Mouse (Mus musculus) inflammation-experienced regulatory T-cells (primary cell): Measurements from ENCODE around the gene Gm9945. TPM values are rescaled to one million over a fixed set of nuclear protein-coding genes. Genes with fewer than 3 reads are reported as not detected.

ENCODE experiments used
- polyA plus RNA-seq, 2 experiments: library from polyadenylated mRNA; unstranded; fragments of 100-300 nt; shearing (Covaris generic); gene quantifications; one replicate each; pipeline ENCODE4 v1.2.1; 2017

Gm9945 gene
- not detected for polyA plus RNA-seq

DNA sequence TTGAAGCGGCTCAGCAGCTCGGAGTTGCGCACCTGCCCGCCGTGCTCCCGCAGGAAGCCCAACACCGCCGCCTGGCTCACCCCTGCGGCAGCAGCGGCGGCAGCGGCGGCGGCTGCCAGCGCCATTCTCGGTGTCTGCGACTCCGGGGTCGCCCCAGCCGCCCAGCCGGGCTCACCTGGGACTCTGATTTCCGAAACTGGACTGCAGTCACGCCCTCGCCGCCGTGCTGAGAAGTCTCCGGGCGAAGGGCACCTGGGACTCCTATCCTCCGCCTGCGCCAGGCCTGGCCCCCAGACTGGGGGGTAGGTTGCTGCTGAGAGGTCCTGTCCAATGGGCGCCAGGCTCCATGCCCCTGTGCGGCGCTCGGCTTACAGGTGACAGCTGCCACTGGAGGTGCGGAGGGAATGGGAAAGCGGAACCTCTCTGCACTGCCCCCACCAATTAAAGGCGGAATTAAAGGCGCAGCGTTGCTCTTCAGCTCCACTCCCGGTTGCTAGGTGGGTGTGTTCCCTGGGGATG is at the start of gene Gm9945, which contains the start of gene Sowaha:
TSS of gene Gm9945 (plus strand) at position 384 of the 519 bp plus-strand sequence.
TSS of gene Sowaha (minus strand) at position 492 of the 519 bp plus-strand sequence.

DNA sequence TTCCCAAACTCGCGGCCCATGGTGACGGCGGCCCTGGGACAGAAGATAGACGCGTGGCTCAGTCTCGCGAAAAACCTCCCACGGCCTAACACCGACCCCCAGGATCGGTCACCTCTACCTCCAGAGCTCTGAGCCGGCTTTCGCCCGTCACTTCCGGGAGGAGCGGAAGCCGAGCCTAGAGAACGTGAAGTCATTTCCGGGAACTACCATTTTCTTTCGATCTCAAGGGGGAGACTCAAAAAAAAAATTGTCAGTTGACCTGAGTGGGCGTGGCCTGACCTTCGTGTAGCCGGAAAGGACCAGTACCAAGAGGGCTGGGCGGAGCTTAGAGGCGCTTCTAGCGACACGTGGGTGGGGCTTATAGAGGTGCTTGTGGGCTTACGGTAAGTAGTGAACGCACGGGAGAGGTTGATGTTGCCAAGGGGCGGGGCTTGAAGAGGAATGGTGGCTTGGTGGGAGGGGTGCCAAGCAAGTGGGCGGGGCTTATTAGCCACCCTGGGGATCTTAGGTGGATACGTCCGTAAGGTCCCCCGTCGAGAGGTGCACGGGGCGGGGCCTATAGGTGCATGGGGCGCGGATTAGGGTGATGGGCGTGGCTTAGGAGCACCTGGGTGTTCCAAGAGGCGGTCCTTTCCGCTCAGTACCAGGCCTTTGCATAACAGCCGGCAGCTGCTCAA is 49.2 kb upstream of the Gm9945 start, which contains the start of the genes Uqcrq and Gdf9:
TSS of gene Uqcrq (minus strand) at position 162 of the 677 bp plus-strand sequence.
TSS of gene Gdf9 (plus strand) at position 354 of the 677 bp plus-strand sequence.

DNA sequence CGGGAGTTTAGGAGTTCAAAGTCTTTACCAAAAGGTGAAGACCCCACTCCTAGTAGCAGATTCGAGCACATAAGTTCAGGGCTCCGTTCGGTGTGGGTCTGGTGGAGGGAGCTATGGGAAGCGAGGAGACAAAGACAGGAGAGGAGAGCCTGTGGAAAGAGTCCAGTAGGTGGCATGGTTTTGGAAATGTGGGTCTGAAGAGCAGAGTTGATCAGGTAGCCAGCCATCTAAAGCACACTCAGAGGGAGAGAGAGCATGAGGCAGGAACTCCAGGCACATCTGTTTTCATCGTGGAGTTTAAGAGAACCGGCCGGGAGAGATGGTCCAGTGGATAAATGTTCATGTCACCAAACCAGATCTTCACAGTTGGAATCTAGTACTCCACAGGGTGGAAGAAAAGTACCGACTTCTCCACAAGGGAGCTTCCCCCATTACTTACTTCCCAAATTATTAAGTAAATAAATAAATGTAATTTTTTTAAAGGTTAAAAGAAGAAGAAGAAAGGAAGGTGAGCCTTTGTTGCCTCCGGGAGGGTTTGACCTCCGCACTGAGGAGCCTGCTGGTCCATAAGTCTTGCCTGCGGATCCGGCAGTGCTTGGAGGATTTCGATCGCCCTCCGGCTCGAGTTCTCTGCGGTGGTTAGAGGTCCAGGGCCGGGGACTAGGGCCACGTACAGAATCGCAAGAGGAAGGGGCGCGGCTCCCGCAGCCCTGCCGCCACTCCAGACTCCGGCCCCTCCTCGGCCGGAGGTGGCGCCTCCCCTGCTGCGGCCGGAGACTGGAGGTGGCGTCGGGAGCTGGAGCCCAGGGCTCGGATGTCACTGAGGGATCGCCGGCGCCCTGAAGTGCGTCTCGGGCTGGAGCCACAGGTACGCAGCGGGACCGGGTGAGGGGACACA is 23.2 kb upstream of the Gm9945 start, which contains the start of the genes Gm10447 and Shroom1:
TSS of gene Gm10447 (minus strand) at position 637 of the 898 bp plus-strand sequence.
TSS of gene Shroom1 (plus strand) at position 732 of the 898 bp plus-strand sequence.

DNA sequence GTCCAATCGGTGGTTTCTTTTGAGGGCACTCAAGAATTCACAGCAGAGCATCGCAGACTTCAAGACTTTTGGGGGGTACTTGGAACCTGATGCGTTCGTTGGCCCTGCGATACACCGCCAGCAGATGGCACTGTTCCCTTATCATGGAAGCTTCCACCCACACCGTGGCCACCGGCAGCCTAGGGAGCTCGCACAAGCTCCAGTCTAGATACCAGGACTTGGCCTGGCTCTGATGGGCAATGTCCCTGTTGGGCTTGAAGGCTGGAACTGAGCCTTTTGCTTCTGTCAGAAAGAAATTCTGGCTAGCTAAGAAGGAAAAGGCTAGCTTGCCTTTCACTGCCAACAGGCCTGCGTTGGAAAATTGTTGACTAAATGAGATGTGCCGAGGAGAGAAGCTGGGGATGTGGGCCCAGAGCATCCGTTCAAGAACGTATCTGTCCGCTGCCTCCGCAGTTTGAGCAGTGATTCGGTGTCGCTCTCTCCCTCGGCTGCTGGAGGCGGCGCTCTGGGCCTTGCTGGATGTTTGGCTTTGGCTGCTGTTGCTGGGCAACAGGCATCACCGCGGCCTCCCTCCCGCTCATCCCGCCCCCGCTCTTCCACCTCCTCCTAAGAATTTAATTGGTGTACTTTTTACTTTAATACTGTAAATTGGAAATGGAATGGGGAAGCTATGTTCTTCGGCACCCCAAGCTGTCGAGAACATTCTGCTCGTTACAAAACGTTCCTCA is 9.8 kb upstream of the Gm9945 start, which contains the start of gene Gm9837:
TSS of gene Gm9837 (minus strand) at position 512 of the 728 bp plus-strand sequence.

DNA sequence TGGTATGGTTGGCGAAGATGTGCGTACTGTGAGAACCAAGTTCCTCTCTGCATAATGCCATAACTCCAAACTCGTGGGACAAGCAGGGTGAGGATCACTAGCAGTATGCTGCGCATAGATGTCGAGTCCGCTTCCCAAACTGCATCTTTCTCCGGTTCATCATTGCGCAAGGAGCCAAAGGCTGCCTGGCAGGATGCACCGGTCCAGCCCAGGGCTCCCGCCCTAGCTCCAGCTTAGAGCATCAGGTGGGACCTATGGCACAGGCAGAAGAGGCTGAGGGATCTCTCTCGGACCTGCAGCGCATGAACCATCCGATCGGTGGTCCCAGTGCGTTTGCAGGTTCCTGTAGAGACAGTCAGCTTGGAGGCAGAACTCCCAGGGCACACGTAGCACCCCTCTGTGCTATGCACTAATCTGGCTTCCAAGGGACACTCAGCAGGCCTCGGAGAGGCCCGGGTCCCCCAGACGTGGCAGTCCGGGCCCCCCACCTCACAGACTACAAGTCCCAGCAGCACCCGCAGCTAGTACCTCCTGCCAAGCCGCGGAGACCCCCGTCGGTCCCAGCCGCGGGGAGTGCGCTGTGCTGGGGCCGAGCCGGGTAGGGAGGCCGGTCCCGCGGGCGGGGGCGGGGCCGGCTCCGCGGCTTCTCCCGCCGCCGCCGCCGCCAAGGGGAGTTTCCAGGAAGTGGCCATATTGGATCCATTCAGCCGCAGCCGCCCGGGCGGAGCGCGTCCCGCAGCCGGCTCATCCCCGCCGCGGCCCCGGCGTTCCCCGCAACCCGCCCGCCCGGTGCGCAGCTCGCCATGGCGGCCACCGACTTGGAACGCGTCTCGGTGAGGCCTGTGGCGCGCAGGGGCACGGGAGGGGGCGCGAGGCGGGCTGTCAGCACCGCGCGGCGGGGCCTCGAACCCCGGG is 39.5 kb downstream of the Gm9945 start, which contains the start of gene Sept8:
TSS of gene Sept8 (plus strand) at position 51 of the 915 bp plus-strand sequence.

Other genes starting within 250 kb of the Gm9945 start
- gene Hspa4, start 179.7 kb upstream of the Gm9945 start, polyA plus RNA-seq: 100 to 1,000 TPM; 113 to 115 TPM
- 10 to 100 TPM; 31.2 to 35.2 TPM for gene Zcchc10, start 155.5 kb upstream of the Gm9945 start, polyA plus RNA-seq
- gene Aff4, start 129.3 kb upstream of the Gm9945 start, polyA plus RNA-seq: 100 to 1,000 TPM; 129 to 157 TPM
- not detected for gene Leap2, start 57.0 kb upstream of the Gm9945 start, polyA plus RNA-seq
- 100 to 1,000 TPM; 252 to 276 TPM for gene Uqcrq, start 49.3 kb upstream of the Gm9945 start, polyA plus RNA-seq
- gene Gdf9, start 49.1 kb upstream of the Gm9945 start, polyA plus RNA-seq: 1 to 10 TPM in 1 of 2 experiments, under 1 TPM in 1; 0.24 to 3.1 TPM
- gene Gm10447, start 23.1 kb upstream of the Gm9945 start, polyA plus RNA-seq: 1 to 10 TPM in 1 of 2 experiments, not detected in 1; 1.3 TPM
- under 1 TPM in 1 of 2 experiments, not detected in 1; 0.37 TPM for gene Shroom1, start 23.0 kb upstream of the Gm9945 start, polyA plus RNA-seq
- gene Gm9837, start 9.7 kb upstream of the Gm9945 start, polyA plus RNA-seq: under 1 TPM in 1 of 2 experiments, not detected in 1; 0.80 TPM
- not detected for gene Sowaha, start 108 bp downstream of the Gm9945 start, polyA plus RNA-seq
- 10 to 100 TPM in 1 of 2 experiments, 1 to 10 TPM in 1; 3.6 to 20.4 TPM for gene Sept8, start 39.1 kb downstream of the Gm9945 start, polyA plus RNA-seq
- 1 to 10 TPM; 7.6 to 7.9 TPM for gene Kif3a, start 87.2 kb downstream of the Gm9945 start, polyA plus RNA-seq
- 100 to 1,000 TPM in 1 of 2 experiments, 1 to 10 TPM in 1; 4.6 to 100 TPM for gene Il4, start 138.5 kb downstream of the Gm9945 start, polyA plus RNA-seq
- gene Il13, start 154.5 kb downstream of the Gm9945 start, polyA plus RNA-seq: under 1 TPM in 1 of 2 experiments, not detected in 1; 0.39 TPM
- gene Rad50, start 227.2 kb downstream of the Gm9945 start, polyA plus RNA-seq: 10 to 100 TPM; 43.5 to 44.4 TPM
- not detected for gene Il5, start 240.6 kb downstream of the Gm9945 start, polyA plus RNA-seq